Mouse (Mus musculus): ENCODE data around the gene Tmem102.

Gene Tmem102

DNA sequence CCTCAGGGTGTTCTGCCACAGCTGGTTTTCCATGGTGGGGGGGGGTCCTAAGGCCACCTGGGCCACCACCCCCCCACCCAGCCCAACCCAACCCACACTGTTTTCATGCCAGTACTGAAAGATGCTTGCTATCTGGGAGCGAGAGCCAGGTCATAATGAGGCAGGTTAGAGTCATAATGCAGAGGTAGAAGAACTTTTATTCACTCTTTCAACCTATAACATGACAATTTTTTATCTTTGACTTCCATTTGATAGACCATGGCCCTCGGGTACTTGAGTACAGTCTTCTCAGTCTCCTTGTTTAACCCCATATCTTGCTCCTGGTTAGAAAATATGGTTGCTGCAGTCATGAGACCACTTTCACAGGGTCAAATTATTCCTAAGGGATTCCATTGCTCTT lies 12.9 kb upstream of the Tmem102 start, which contains the start of gene Spem2:
TSS of gene Spem2 (minus strand) at position 101 of the 400 bp plus-strand sequence.
- no peak for DNase-seq

DNA sequence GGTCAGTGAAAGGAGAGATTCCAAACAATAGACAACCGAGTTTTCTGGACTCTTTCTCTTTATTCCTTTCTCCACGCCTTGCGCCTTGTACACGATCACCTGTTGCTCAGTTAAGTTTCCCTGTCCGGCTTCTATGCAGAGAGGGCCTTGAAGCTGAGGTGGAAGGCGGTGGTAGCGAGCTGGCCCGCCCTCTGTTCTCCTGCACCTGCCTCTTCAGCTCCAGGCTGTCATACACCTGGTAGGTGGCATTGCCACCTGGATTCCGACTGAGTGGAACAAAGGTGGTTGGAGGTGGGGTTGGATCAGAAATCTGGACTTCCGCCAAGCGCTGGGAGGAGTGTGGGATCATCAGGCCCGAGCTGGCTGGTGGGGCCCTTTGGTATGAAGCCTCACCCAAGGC lies 11.1 kb upstream of the Tmem102 start:
- DNase-seq = no peak

DNA sequence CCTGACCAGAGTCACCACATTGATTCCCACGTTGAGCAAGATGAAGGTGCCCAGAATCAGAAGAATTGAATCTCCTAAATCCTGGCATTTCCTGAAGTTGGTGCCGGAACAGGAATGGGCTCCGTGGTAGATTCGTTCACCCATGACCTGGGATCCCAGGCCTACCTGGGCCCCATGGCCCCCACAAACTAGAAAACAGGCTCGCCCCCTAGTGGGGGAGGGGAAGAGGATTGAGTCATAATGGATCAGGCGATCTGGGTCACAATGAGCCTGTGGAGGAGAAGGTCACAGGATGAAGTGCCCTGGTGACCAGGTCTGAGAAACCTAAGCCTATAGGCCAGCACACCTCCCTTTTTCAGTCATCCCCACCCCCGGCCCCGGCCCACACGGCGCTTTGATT lies 9.7 kb upstream of the Tmem102 start, which contains the start of gene Gm39566:
TSS of gene Gm39566 (minus strand) at position 144 of the 400 bp plus-strand sequence.
- DNase-seq = no peak

DNA sequence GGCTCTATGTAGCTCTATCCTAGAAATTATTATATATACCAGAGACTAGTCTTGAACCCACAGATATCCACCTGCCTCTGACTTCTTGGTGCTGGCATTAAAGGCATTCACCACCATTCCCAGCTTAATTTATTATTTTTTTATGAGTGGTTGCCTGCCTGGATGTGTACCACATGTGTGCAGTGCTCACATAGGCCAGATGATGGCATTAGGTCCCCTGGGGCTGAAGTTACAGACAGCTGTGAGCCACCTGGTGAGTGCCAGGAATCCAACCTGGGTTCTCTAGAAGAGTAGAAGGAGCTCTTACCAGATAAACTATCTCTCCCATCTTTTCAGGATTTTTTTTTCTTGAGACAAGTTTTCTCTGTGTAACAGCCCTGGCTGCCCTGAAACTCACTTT lies 4.9 kb upstream of the Tmem102 start:
- no peak for DNase-seq

DNA sequence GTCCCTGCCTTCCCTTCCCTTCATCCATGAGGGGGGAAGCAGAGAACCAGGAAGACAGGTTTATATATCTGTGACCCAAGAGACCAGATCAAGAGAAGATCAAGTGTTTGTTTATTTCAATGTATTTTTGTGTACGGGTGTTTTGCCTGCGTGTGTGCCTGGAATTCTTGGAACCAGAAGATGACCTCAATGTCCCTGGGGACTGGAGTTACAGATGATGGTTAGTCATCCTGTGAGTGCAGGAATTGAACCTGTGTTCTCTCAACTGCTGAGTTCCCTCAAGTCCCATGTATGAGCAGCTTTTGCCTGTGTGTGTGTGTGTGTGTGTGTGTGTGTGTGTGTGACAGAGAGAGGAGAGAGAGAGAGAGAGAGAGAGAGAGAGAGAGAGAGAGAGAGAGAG lies 2.2 kb upstream of the Tmem102 start:
- DNase-seq = no peak

DNA sequence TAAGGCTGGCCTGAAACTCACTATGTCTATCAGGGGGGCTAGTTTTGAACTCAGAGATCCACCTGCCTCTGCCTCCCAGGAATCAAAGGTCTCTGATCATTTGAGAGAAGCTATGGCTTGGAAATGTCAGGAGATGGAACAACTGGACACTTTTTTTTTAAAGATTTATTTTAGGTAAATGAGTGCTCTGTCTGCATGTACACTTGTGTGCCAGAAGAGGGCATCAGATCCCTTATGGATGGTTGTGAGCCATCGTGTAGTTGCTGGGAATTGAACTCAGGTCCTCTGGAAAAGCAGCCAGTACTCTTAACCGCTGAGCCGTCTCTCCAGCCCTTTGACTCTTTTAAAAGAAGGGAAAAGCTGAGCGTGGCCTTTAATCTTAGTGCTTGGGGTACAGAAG lies 954 bp upstream of the Tmem102 start:
- DNase-seq = no peak

DNA sequence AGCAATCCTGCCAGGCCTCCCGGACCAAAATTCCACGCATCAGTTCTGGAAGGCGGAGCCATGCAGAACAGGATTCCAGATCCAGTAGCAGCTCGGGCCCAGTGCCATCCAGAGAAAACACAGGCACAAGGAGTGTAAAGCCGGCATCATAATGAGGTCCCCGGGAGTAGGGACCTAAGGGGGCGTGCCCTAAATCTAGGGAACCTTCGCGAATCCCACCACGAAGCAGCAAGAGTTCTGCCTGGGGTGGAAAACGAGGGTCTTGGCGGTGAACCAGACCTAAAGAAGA lies 828 bp downstream of the Tmem102 start:
- DNase-seq = peak; percentile 57

DNA sequence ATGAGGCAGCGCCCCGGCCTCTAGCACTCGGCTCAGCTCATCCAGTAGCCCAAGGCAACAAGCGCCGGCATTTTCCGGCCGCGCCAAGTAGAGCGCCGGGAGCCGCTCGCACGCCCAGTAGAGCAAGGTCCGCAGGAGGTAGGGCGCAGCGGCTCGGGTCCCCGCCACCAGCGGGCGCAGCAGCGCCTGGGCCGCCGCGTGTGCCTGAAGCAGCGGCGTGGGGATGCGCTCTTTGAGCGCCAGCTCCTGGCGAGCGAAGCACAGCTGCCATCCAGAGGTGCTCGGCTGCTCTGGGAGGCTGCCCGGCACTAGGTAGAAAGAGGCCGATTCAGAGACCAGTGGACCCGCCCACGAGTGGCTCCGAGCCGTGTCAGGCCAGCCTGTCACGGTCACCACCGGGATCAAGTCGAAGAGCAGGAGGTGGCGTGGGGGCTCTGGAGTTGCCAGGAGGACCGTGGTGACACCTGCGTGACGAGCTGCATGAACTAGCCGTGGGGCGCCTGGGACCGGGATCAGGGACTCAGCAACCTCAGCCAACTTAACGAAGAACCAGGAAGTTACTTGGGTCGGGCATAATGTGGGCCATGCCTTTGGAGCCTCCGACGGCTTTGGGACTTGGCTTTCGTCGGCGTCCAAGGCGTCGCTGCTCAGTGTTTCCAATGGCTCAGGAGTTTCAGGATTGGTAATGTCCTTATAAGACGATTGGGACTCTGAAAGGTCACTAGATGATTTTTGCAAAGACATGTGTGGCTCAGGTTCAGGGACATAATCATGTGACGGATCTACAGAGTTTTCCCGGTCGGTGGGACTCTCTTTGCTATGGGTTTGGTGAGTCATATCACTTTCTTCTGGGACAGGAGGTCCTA lies 1.4 kb downstream of the Tmem102 start:
- DNase-seq = peak; percentile 88

DNA sequence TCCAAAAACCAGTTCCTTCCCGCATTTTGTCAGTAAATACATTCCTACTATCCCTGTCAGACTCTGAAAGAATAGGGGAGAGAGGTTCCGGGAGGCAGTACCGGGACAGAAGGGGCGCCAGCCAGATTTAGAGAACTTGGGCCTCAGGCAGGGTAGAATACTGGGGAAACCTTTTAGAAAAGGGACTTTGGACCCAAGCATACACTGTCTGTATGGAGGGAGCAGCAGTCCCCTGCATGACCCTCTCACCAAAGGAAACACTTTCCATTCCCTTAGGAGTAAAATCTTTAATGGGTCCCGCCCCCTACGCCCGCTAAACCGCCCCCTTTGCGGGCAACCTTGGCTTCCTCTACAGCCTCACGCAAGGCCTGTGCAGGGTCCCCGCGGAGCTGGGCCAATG lies 2.1 kb downstream of the Tmem102 start:
- DNase-seq = no peak

DNA sequence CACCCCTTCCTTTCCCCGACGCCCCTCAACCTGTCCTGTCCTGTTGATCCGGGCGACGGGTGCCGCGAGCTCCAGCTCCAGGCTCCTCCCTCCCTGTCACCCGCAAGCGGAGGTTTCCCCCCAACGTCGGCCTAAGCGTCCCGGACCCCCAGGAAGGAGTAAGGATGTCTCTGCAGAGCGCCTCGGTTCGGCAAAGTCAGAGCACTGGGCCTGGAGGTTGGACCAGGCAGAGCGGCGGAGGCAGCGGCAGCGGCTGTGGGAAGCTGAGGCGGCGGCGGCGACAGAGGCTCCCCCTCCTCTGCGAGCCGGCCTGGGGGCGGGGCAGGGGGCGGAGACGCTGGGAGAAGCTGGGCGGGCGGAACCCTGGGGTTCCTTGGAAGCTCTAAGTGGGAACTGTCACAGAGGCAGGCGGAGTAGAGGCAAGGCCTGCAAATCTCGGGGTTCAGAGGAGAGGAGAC lies 2.7 kb downstream of the Tmem102 start:
- DNase-seq = peak; percentile 90

DNA sequence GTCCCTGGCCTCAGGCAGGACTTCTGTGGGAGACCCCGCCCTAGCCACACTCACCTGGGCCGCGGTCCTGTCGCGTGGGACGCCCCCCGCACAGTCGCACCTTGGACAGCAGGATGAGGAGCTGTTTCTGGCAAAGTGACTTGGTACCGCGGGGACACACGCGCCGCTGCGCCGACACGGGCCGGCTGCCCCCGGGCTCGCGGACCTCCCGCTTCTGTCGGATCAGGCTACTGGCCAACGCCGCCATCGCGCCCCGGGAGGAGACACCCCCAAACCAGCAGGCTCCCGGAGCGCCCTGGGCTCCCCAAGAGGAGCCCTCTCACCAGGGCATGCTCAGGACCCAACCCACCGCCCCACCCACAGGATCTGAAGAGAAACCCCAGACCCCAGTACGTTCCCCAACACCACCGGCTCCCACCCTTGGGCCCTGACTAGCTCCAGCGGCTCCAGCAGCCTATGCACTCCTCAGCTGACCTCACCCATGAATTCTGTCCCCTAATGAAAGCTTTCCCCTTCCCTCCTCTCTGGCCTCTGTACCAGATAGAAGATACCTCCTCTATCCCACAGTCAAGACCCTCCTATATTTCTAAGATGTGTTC lies 3.9 kb downstream of the Tmem102 start, which contains the start of gene Fgf11:
TSS of gene Fgf11 (minus strand) at position 479 of the 599 bp plus-strand sequence.
- peak; percentile 24 for DNase-seq

DNA sequence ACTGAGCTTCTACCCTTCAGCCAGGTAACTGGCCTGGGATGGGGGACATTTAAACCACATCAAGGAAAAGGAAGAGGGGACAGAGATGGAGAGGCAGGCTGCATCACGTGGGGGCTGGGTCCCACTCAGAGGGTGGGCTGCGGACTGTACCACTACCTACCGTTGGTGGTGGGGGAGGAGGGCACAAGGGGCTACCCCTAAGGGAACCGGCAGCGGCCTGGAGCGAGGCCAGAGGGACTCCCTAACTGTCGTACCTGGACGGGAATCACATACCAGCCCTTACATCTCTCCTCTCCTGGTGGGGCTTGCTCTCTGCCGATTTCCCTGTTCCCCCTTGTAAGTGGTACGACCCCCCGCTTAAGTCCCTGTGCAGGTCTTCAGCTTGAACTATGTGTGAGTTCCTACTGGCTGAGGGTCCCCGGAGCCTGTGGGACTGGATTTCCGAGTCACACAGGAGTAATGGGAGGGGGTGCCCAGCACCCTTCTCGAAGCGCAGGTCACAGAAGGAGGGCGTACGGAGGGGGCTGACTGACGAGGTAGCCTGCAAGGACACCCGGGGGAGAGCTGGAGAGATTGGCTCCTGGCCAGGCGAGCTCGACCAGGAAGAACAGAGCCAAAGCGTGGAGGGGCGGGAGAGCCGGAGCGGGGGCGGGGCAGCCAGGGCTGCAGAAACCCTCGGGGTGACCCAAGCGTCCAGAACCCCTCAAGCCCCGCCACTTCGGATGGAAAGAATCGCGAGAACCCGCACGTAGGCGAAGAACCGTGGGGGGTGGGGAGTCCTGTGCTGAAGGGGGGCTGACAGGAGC lies 4.8 kb downstream of the Tmem102 start:
- DNase-seq = peak; percentile 79

DNA sequence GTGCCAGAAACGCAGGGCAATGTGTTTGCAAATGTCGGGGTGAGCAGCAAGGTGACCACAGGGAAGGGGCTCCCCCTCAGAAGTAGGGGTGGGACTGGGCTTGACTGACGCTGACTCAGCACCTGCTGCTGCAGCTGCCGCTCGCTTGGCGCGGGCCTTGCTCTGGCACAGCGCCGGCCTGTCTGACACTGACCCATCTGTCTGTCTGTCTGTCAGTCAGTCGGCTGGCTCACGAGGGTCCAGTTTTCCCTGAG lies 5.4 kb downstream of the Tmem102 start:
- DNase-seq = peak; percentile 32

DNA sequence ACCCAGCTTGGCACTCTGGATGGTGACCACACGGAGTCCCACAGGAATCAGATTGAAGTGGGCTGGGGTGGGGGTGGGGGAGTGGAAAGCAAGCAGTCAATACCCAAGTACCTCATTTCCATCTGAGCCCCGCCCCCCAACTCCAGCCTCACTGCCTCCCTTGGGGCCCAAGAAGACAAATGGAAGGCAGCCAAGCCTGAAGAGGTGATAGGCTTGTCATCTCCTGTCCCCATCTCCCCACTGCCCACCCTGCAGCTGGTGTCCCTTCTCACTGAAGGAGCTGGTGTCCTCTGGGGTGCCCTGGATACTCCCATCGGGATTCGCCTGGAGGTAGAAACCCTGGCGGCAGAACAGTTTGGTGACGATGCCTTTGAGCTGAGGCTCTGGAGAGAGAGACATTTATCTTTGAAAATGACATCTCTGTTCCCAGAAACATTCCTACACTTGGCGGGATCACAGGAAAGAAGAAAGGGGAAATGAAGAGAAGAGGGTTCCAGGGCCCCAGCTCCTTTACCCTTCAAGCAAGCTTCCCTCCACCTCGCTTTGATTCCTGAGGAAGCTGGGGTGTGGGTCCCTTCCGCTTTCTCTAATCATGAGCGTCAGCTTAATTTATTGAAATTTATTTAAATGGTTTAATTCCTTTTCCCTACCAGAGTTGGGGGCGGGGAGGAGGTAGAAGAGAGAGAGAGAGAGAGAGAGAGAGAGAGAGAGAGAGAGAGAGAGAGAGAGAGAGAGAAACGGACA lies 5.9 kb downstream of the Tmem102 start:
- no peak for DNase-seq

DNA sequence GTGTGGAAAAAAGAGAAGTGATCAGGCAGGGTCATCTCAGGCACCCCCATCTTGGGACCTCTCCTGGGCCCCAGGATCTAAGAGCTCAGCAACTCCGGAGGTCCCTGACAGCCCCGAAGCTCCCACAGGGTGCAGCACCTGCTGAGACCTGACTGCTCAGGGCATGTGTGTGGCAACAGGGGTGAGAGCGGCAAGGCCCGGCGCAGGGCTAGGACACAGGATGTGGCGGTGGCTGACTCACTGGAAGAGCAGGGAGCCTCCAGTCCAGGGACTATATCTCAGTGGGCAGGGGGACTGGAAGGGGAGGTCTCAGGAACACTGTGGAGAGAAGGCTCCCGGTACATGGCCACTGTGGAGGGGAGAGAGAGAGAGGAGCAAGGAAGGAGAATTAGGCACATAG lies 7.5 kb downstream of the Tmem102 start:
- no peak for DNase-seq

DNA sequence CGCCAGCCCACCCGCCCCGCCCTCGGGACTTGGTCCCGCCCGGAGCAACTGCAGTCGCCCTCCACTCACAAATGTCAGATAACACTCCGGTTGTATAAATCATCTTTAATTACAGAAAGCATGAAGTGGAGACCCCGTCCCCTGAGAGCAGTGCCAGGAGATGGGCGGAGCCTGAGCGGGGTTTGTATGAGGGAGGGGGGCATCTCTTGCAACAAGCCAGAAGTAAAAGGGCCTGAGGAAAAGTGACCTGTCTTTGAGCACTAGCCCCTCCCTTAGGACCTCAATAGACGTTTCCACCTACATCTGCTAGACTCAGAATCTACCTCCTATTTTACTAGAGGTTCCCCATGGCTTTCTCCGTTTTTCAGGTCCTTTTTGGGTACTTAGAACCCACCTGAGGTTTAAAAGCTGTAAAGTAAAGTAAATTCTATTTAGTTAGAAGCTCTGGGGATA lies 9.4 kb downstream of the Tmem102 start:
- DNase-seq = no peak

DNA sequence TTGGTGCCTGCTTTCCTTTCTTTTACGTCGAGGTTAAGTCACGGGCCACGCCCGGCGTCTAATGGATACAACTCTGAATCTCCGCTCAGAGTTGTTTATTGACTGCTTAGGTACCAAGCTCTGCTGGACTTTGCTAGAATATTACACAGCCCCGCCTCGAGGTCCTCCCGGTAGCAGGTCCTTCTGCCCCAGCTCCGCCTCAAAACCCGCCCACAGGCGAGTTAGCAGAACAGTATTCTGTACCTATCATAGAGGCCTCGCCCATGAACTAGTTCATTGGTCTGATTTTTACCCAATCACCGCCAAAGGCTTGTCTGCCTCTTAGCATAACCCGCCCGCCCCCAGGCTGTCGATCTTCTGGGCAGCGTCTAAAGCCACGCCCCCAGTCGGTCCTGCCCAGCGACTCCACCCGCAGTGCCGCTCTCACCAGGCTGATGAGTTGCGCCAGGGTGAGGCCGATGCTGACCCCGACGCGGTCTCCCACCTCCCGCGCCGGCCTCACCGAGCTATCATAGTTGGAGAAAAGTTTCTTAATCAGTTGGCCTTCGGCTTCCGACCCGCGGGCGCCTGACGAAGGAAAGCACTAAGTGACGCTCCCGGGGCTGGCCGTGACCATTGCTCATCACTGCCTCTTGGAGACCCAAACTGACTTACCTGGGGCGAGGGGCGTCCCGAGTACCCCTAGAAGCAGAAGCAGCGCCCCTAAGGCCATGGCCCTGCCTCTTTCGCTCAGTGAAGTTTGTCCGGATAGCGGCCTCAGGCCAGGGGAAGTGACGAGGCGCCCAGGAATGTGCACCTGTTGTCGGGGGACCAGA lies 10.0 kb downstream of the Tmem102 start, which contains the start of gene Chrnb1:
TSS of gene Chrnb1 (minus strand) at position 776 of the 815 bp plus-strand sequence.
- DNase-seq = peak; percentile 98

DNA sequence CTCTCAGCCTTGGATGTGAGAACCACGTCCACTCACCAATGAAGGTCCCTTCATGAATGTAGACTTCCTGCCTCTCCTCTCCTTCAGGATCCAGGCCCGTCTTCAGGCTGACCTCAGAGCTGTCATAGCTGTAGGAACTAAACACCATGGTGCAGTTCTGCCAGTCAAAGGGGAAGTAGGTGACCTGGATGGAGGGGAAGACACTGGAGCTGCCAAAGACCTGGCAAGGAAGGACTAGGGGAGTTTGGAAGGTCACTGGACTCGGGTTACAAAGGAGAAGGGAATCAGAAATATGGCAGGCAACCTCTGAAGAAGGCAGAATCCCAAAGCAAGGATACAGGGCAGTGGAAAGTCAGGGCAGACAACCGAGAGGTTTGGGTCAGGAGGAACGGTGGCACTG lies 12.0 kb downstream of the Tmem102 start:
- DNase-seq = no peak

DNA sequence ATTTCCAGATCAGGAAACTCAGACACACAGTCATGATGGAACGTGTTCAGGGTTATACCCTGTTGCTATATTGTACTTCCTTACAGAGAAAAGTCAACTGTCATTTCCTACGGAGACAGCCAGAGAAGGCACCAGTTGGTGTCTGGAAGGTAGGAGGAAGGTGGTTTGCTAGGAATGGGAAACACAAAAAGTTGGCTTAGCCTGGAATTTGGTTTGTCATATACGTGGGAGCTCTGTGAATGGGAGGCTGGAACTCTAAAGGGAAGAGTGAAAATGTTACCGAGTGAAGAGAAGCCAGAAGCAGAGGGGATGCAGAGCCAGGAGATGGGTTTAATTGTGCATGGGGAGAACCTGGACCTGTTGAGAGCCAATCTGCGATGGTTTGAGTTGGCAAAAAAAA lies 14.0 kb downstream of the Tmem102 start:
- no peak for DNase-seq

DNA sequence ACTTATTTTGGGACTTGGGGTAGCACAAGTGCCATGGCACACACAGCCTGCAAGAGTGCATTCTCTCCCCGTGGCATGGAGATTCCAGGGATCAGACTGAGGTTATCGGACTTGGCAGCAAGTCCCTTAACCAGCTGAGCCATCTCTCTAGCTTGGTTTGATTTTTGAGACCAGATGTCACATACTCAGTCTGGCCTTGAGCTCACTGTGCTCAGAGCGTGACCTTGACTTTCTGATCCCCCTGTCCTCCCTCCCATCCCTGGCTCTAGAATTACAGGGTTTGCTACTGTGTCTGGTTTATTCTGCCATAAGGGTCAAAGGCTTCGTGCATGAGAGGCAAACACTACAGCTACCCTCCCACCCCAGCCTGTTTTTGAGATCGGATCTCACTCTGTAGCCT lies 16.0 kb downstream of the Tmem102 start:
- DNase-seq = no peak

DNA sequence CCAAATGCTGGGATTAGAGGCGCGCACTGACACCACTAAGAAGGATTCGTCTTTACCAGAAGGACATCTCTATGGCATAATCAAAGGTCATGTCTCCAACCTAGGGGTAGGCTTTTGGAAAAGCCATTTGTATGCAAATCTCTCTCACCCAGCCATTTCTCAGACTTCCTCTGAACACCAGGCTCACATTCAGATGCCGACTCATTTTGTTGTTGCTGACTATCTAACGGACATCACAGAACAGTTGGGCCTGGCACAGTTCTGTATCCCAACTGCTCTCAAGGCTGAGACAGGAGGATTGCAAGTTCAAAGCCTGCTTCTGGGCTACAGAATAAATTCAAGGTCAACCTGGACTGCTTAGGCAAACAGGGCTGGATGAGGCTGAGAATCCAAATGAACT lies 18.1 kb downstream of the Tmem102 start:
- DNase-seq = no peak

DNA sequence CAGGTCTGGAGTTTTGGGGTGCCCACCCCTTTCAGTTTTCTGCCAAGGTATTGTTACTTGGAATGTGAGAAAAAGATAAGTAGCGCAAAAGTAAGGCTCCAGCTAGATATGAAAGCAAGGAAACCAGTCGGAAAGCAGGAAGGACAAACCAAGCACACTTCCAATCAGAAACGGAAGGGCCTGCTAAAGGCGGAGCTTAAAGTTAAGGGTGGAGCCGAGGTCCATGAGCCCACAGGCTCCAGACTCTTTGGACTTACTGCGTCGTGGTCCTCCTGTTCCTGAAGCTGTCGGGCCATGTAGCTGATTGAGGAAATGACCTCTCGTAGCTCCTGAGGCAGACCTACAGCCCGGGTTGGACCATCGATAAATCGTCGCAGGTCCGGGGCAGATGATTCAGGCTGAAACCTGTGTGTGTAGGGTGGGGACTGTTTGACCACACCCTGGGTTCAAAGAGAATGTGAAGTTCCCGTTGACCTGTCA lies 20.6 kb downstream of the Tmem102 start:
- DNase-seq = peak; percentile 58

All from kidney, postnatal 14 days (tissue).